Mouse (Mus musculus) frontal cortex, adult 2 months (tissue): ENCODE data around the gene Rab7b. TPM values are rescaled to one million over a fixed set of nuclear protein-coding genes. Genes with fewer than 3 reads are reported as not detected.

Source experiments
- DNase-seq, 2 experiments: peaks; one replicate each; pipeline ENCODE4 v3.0.0; 2022; ENCODE audit warnings: low spot score in 1 of 2; ENCODE audit errors: extremely low spot score in 1 of 2
- polyA plus RNA-seq: library from polyadenylated mRNA; depleted of rRNA; stranded (reverse); fragments of >200 nt; gene quantifications from 2 replicates; pipeline ENCODE4 v1.2.3, GENCODE M21; 2012; rRNA removed

Gene Rab7b
- 2.7 and 3.4 TPM in 2 replicates for polyA plus RNA-seq

GRCm38 (mm10) chr1:131688475-131688874 lies at the start of gene Rab7b:
Rab7b (plus strand) TSS chr1:131688695.
- no peak for DNase-seq

GRCm38 (mm10) chr1:131640062-131640461 lies 48.4 kb upstream of the Rab7b start:
- no peak for DNase-seq

- DNase-seq: no peak
These were observed 46.9 kb upstream of the Rab7b start for GRCm38 (mm10) chr1:131641565-131641964.

- no peak for DNase-seq
These were observed 46.2 kb upstream of the Rab7b start for GRCm38 (mm10) chr1:131642251-131642650.

- DNase-seq: no peak
These were observed 35.6 kb upstream of the Rab7b start for GRCm38 (mm10) chr1:131652670-131653443.

GRCm38 (mm10) chr1:131655601-131656000 lies 32.9 kb upstream of the Rab7b start:
- DNase-seq: no peak

GRCm38 (mm10) chr1:131657945-131658354 lies 30.5 kb upstream of the Rab7b start:
- peak; percentile 88 to 97 for DNase-seq

GRCm38 (mm10) chr1:131659512-131660085 lies 28.9 kb upstream of the Rab7b start:
- no peak for DNase-seq

- no peak for DNase-seq
These were observed 28.2 kb upstream of the Rab7b start for GRCm38 (mm10) chr1:131660266-131660665.

GRCm38 (mm10) chr1:131660716-131661472 lies 27.6 kb upstream of the Rab7b start:
- no peak for DNase-seq

GRCm38 (mm10) chr1:131661749-131662148 lies 26.7 kb upstream of the Rab7b start:
- no peak for DNase-seq

- no peak for DNase-seq
These were observed 25.1 kb upstream of the Rab7b start for GRCm38 (mm10) chr1:131663286-131663995.

- DNase-seq: no peak
These were observed 24.4 kb upstream of the Rab7b start for GRCm38 (mm10) chr1:131664136-131664535.

GRCm38 (mm10) chr1:131665886-131666285 lies 22.6 kb upstream of the Rab7b start:
- no peak for DNase-seq

- DNase-seq: no peak
These were observed 17.4 kb upstream of the Rab7b start for GRCm38 (mm10) chr1:131671113-131671512.

- DNase-seq: no peak
These were observed 16.1 kb upstream of the Rab7b start for GRCm38 (mm10) chr1:131672361-131672760.

GRCm38 (mm10) chr1:131679644-131680043 lies 8.9 kb upstream of the Rab7b start:
- DNase-seq: no peak

- DNase-seq: no peak
These were observed 756 bp upstream of the Rab7b start for GRCm38 (mm10) chr1:131687739-131688138.

- no peak for DNase-seq
These were observed 521 bp downstream of the Rab7b start for GRCm38 (mm10) chr1:131689016-131689415.

- DNase-seq: peak in 1 of 2 experiments; percentile 20
These were observed 1.4 kb downstream of the Rab7b start for GRCm38 (mm10) chr1:131689899-131690298.

- DNase-seq: peak in 1 of 2 experiments; percentile 17
These were observed 1.9 kb downstream of the Rab7b start for GRCm38 (mm10) chr1:131690435-131690834.
